Mouse (Mus musculus) midbrain, embryonic 10.5 days (tissue): ENCODE data around the gene Vmn2r46. TPM values are rescaled to one million over a fixed set of nuclear protein-coding genes. Genes with fewer than 3 reads are reported as not detected.
"Not testable (repeated sequence)": the region's sequence is repeated elsewhere in the genome, so short reads cannot be mapped to it uniquely, and the experiment has no call there.

Experiments used
- DNase-seq: peaks from one replicate; pipeline ENCODE4 v3.0.0-alpha.2; 2017; ENCODE audit warnings: low spot score
- H3K27ac ChIP-seq: fragments of 300-500 bp; sonication (generic); replicated peaks from 2 replicates; pipeline ENCODE4 v1.5.1; 2016; ENCODE audit warnings: mild to moderate bottlenecking
- H3K27me3 ChIP-seq: fragments of 300-500 bp; sonication (generic); 2 replicates; pipeline ENCODE4 v1.6.1; 2016; ENCODE audit warnings: low read depth, mild to moderate bottlenecking; ENCODE audit not compliant: poor library complexity, severe bottlenecking
- H3K36me3 ChIP-seq: fragments of 300-500 bp; sonication (generic); 2 replicates; pipeline ENCODE4 v1.6.1; 2016; ENCODE audit warnings: mild to moderate bottlenecking, moderate library complexity
- H3K4me1 ChIP-seq: fragments of 300-500 bp; sonication (generic); 2 replicates; pipeline ENCODE4 v1.6.1; 2016
- H3K4me3 ChIP-seq: fragments of 300-500 bp; sonication (generic); 2 replicates; pipeline ENCODE4 v1.5.1; 2016; ENCODE audit warnings: mild to moderate bottlenecking, moderate library complexity
- H3K9me3 ChIP-seq: fragments of 300-500 bp; sonication (generic); replicated peaks from 2 replicates; pipeline ENCODE4 v1.6.1; 2016; ENCODE audit warnings: mild to moderate bottlenecking
- WGBS: fragments of 180-500 bp; shearing (Covaris S2); methylation state at CpG from one replicate; pipeline ENCODE4 v1.1.7; 2016; 5-methylcytosine and 5-hydroxymethylcytosine counted together
- polyA plus RNA-seq: library from polyadenylated mRNA; unstranded; fragments of >200 nt; fragmentation: Nextera tagmentation; extraction: Ambion mirVana; gene quantifications from 2 replicates; pipeline ENCODE4 v1.2.1, GENCODE M21; 2016

Vmn2r46 gene
- polyA plus RNA-seq, result not detected in 2 replicates

GRCm38 (mm10) chr7:9770471-9770870 is at the start of gene Vmn2r46:
Gene Vmn2r46, minus strand, starts transcription at chr7:9770571.
- not testable (repeated sequence) for H3K4me1 ChIP-seq, H3K36me3 ChIP-seq, H3K4me3 ChIP-seq, H3K9me3 ChIP-seq, H3K27ac ChIP-seq, DNase-seq, H3K27me3 ChIP-seq
- WGBS, result no CpG with 5 or more reads among the region's 1 CpGs

Other genes with a start within 250 kb of the Vmn2r46 start
- gene Vmn2r47, start 70.8 kb upstream of the Vmn2r46 start, polyA plus RNA-seq, result not detected in 2 replicates
- gene Vmn2r48, start 183.0 kb upstream of the Vmn2r46 start, polyA plus RNA-seq, result not detected in 2 replicates
- gene Vmn2r49, start 221.7 kb upstream of the Vmn2r46 start, polyA plus RNA-seq, result not detected in 2 replicates